Mouse (Mus musculus) midbrain, embryonic 11.5 days (tissue): Measurements from ENCODE around the gene Dock2. TPM values are rescaled to one million over a fixed set of nuclear protein-coding genes. Genes with fewer than 3 reads are reported as not detected.

ENCODE experiments used
- ATAC-seq: fragments of 200-750 bp; cut with Nextera tagmentation; 2 replicates; pipeline ENCODE4 v1.8.0; 2017; ENCODE audit warnings: moderate TSS enrichment, moderate library complexity; ENCODE audit not compliant: low FRiP score
- DNase-seq: peaks from one replicate; pipeline ENCODE4 v3.0.0; 2015; ENCODE audit warnings: low spot score; ENCODE audit errors: missing footprints
- H3K27ac ChIP-seq: fragments of 300-500 bp; sonication (generic); 2 replicates; pipeline ENCODE4 v1.5.1; 2014; ENCODE audit warnings: low read depth, low read length
- H3K27me3 ChIP-seq: fragments of 300-500 bp; sonication (generic); 2 replicates; pipeline ENCODE4 v1.6.1; 2014; ENCODE audit warnings: mild to moderate bottlenecking, low read length, moderate library complexity, mixed read lengths; ENCODE audit not compliant: control insufficient read depth, insufficient read depth
- H3K36me3 ChIP-seq: fragments of 300-500 bp; sonication (generic); 2 replicates; pipeline ENCODE4 v1.6.1; 2014; ENCODE audit warnings: mild to moderate bottlenecking, low read length, moderate library complexity, mixed read lengths; ENCODE audit not compliant: control insufficient read depth, insufficient read depth
- H3K4me1 ChIP-seq: fragments of 300-500 bp; sonication (generic); 2 replicates; pipeline ENCODE4 v1.6.1; 2014; ENCODE audit warnings: low read length; ENCODE audit not compliant: control insufficient read depth, insufficient read depth
- H3K4me2 ChIP-seq: fragments of 300-500 bp; sonication (generic); 2 replicates; pipeline ENCODE4 v1.6.1; 2014; ENCODE audit warnings: mild to moderate bottlenecking, moderate library complexity
- H3K4me3 ChIP-seq: fragments of 300-500 bp; sonication (generic); 2 replicates; pipeline ENCODE4 v1.5.1; 2014; ENCODE audit warnings: low read depth, low read length
- H3K9ac ChIP-seq: fragments of 300-500 bp; sonication (generic); 2 replicates; pipeline ENCODE4 v1.6.1; 2014; ENCODE audit warnings: low read length
- H3K9me3 ChIP-seq: fragments of 300-500 bp; sonication (generic); 2 replicates; pipeline ENCODE4 v1.6.1; 2016; ENCODE audit warnings: low read length; ENCODE audit not compliant: control insufficient read depth
- WGBS: fragments of 180-500 bp; shearing (Covaris S2); extraction: QIAGEN DNeasy Blood & Tissue Kit; methylation state at CpG from one replicate; pipeline ENCODE4 v1.1.7; 2014; 5-methylcytosine and 5-hydroxymethylcytosine counted together
- polyA plus RNA-seq: library from polyadenylated mRNA; unstranded; fragments of >200 nt; fragmentation: Nextera tagmentation; extraction: Ambion mirVana; gene quantifications from 2 replicates; pipeline ENCODE4 v1.2.1, GENCODE M21; 2014

The Dock2 gene
- polyA plus RNA-seq, 1 experiment from 2014 or later: 0.79 TPM

DNA sequence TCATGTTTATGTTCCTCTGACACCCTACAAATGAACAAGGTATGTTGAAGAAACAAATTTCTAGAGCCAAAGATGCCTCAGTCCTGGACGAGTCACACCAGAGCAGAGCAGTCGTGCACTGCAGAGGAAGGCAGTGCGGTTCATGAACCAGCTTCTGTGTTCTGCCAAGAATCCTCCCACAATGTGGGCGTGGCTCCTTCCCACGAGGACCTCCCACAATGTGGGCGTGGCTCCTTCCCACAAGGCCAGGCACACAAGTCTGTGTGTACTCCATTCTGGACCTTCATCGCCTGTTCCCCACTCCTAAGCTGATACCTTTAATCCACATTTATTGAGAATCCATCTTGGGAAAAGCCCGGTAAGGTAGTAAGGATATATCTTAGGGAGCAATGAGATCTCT is 8.2 kb upstream of the Dock2 start:
- ATAC-seq: no peak
- H3K4me2 ChIP-seq: no peak overlapping the region
- no peak overlapping the region for H3K9ac ChIP-seq
- no peaks in the 10 kb centered on the region for H3K27me3 ChIP-seq
- WGBS: 72% methylated on average over 8 of the region's 8 CpGs
- no peaks in the 10 kb centered on the region for H3K9me3 ChIP-seq
- H3K36me3 ChIP-seq: no peaks in the 10 kb centered on the region
- H3K4me1 ChIP-seq: no peaks in the 10 kb centered on the region
- peak; percentile 45 for DNase-seq
- H3K4me3 ChIP-seq: no peak overlapping the region
- H3K27ac ChIP-seq: no peak overlapping the region

DNA sequence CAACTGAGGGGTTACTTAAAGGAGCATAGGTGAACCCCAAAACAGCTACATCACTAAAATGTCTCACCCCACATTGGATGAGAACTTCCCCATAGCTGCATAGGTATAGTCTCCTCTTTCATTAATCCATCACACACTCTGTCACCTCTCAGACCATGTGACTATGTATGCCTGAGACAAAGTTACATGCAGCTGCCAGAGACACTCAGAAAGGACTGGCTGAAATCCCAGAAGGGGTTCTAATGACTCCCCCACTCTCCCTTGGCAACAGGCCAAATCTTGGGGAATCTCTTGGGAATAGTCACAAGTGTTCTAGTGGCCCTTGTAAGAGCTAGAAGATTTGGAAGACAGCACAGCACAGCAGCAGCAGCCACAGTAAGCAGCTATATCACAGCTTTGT is 1.2 kb upstream of the Dock2 start:
- H3K4me3 ChIP-seq: no peak overlapping the region
- ATAC-seq (no peak), DNase-seq (no peak)
- no peak overlapping the region for H3K27ac ChIP-seq
- no peaks in the 10 kb centered on the region for H3K36me3 ChIP-seq
- H3K4me2 ChIP-seq: no peak overlapping the region
- H3K9me3 ChIP-seq: no peaks in the 10 kb centered on the region
- H3K4me1 ChIP-seq: no peaks in the 10 kb centered on the region
- no peak overlapping the region for H3K9ac ChIP-seq
- H3K27me3 ChIP-seq: no peaks in the 10 kb centered on the region

DNA sequence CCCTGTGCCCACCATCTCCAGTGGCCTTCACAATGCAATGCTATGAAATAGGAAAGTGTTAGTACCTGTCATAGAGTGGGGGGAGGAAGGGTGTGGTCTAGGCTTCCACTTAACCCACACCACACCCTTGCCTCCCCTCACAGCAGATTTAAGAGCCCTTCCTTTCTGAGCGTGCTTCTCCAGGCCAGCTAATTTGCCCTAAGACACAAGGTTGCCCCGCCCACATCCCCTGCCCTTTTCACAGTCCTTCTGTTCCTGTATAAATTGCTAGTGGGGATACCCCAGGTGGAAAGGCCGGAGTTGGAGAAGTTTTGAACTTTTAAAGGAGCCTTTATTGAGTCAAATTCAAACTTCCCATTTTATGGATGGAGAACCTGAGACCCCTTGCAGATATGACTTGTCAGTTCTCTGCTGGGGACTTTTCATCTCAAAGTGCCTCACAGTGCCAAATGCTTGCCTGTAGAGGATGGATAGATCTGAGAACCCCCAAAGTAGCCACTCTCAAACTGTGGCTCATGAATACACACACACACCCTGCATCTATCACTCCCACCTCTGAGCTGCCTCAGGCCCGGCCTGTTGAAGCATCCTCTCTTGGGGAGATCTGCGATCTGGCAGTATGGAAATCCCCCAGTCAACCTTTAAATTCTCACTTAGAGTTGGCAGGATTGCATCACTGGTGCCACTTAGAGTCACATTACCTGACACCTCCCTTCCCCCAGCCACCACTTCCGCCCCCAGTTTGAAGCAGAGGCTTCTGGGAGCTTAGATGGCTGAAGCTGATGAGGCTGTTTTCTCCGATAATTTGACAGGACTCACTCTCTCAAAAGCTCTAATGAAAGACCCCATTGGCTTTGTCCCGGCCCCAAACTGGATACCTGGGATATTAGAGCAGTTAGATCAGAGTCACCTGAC is 919 bp downstream of the Dock2 start:
- Histone ChIP-seq H3K27me3 (no peaks in the 10 kb centered on the region), H3K36me3 (no peaks in the 10 kb centered on the region), H3K4me2 (no peak overlapping the region), H3K4me3 (no peak overlapping the region), H3K4me1 (no peaks in the 10 kb centered on the region), H3K27ac (no peak overlapping the region), H3K9me3 (no peaks in the 10 kb centered on the region), H3K9ac (no peak overlapping the region)
- WGBS: 80% methylated on average over 8 of the region's 8 CpGs
- no peak for ATAC-seq
- no peak for DNase-seq

DNA sequence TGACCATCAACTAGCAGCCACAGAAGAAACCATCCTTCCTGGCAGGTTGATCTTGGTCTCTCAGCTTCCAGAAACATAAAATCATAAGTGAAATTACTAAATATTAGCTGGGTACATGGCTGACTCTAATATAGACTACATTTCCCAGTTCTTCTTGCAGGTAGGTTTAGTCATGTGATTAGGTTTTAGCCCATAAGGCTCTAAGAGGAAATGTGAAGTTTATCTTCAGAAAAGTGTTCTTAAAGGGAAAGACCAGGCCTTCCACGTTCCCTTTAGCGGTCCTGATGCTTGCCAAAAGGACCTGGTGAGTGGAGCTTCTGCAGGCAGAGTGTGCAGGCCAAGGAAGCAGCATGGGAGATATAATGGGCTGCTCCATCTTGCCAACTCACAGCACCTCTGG is 2.9 kb downstream of the Dock2 start:
- no peaks in the 10 kb centered on the region for H3K9me3 ChIP-seq
- no peak overlapping the region for H3K9ac ChIP-seq
- WGBS: 73% methylated on average over 2 of the region's 2 CpGs
- ATAC-seq (no peak), DNase-seq (peak; percentile 72)
- H3K4me2 ChIP-seq: no peak overlapping the region
- no peaks in the 10 kb centered on the region for H3K4me1 ChIP-seq
- H3K4me3 ChIP-seq: no peak overlapping the region
- no peaks in the 10 kb centered on the region for H3K36me3 ChIP-seq
- H3K27me3 ChIP-seq: no peaks in the 10 kb centered on the region
- no peak overlapping the region for H3K27ac ChIP-seq

GRCm38 (mm10) chr11:34779966-34780365 is 3.7 kb downstream of the Dock2 start:
- H3K9me3 ChIP-seq: no peaks in the 10 kb centered on the region
- ATAC-seq (no peak), DNase-seq (peak; percentile 8)
- H3K36me3 ChIP-seq: no peaks in the 10 kb centered on the region
- WGBS: 87% methylated on average over 4 of the region's 4 CpGs
- H3K27me3 ChIP-seq: no peaks in the 10 kb centered on the region
- no peak overlapping the region for H3K4me2 ChIP-seq
- no peak overlapping the region for H3K9ac ChIP-seq
- H3K27ac ChIP-seq: no peak overlapping the region
- no peak overlapping the region for H3K4me3 ChIP-seq
- H3K4me1 ChIP-seq: no peaks in the 10 kb centered on the region

GRCm38 (mm10) chr11:34778351-34778750 is 5.3 kb downstream of the Dock2 start:
- H3K27ac ChIP-seq: no peak overlapping the region
- H3K27me3 ChIP-seq: no peaks in the 10 kb centered on the region
- H3K9me3 ChIP-seq: no peaks in the 10 kb centered on the region
- H3K4me3 ChIP-seq: no peak overlapping the region
- DNase-seq (peak; percentile 59), ATAC-seq (no peak)
- H3K9ac ChIP-seq: no peak overlapping the region
- no peak overlapping the region for H3K4me2 ChIP-seq
- no peaks in the 10 kb centered on the region for H3K4me1 ChIP-seq
- 87% methylated on average over 3 of the region's 3 CpGs for WGBS
- no peaks in the 10 kb centered on the region for H3K36me3 ChIP-seq

DNA sequence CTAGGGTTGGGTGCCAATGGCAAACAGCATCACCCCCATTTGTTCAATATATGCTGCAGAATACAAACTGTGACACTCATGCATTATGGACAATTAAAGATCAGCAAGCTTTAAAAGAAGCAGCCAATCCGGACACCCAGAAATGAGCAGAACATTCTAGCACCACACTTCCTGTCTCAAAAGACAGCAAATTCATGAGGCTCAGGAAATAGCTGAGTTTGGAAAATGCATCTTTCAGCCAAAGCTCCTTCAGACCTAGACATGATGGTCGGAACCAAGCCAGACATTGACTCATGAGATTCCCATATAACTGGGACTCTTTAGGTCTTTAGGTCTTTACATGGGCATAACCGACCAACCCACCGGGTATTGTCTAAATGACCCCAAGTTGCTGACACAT is 6.2 kb downstream of the Dock2 start:
- Histone ChIP-seq H3K4me1 (no peaks in the 10 kb centered on the region), H3K27ac (no peak overlapping the region), H3K9ac (no peak overlapping the region), H3K27me3 (no peaks in the 10 kb centered on the region), H3K4me2 (no peak overlapping the region), H3K4me3 (no peak overlapping the region), H3K9me3 (no peaks in the 10 kb centered on the region), H3K36me3 (no peaks in the 10 kb centered on the region)
- WGBS: 90% methylated on average over 4 of the region's 4 CpGs
- DNase-seq: peak; percentile 4
- no peak for ATAC-seq

GRCm38 (mm10) chr11:34776054-34776453 is 7.6 kb downstream of the Dock2 start:
- DNase-seq (peak; percentile 31), ATAC-seq (no peak)
- no peak overlapping the region for H3K4me3 ChIP-seq
- H3K36me3 ChIP-seq: no peaks in the 10 kb centered on the region
- no peaks in the 10 kb centered on the region for H3K27me3 ChIP-seq
- WGBS: 81% methylated on average over 2 of the region's 2 CpGs
- H3K9me3 ChIP-seq: no peaks in the 10 kb centered on the region
- no peak overlapping the region for H3K9ac ChIP-seq
- H3K4me1 ChIP-seq: no peaks in the 10 kb centered on the region
- no peak overlapping the region for H3K27ac ChIP-seq
- H3K4me2 ChIP-seq: no peak overlapping the region

- no peaks in the 10 kb centered on the region for H3K4me1 ChIP-seq
- ATAC-seq: no peak
- no peak overlapping the region for H3K4me3 ChIP-seq
- DNase-seq: peak; percentile 81
- 74% methylated on average over 2 of the region's 2 CpGs for WGBS
- H3K36me3 ChIP-seq: no peaks in the 10 kb centered on the region
- H3K27ac ChIP-seq: no peak overlapping the region
- no peak overlapping the region for H3K9ac ChIP-seq
- no peaks in the 10 kb centered on the region for H3K9me3 ChIP-seq
- no peak overlapping the region for H3K4me2 ChIP-seq
- no peaks in the 10 kb centered on the region for H3K27me3 ChIP-seq
Measured at GRCm38 (mm10) chr11:34774636-34775035, 9.1 kb downstream of the Dock2 start.
